Mouse (Mus musculus) olfactory bulb, adult 2 months (tissue): ENCODE data around the gene Ccdc12.

Experiments
- CTCF ChIP-seq: fragments of 200-500 bp; IDR thresholded peaks from 2 replicates; pipeline ENCODE4 v1.5.1; 2012; ENCODE audit warnings: low read depth, mild to moderate bottlenecking, low read length, moderate library complexity; ENCODE audit not compliant: insufficient read depth
- POLR2A ChIP-seq: fragments of 200-500 bp; IDR thresholded peaks from 2 replicates; pipeline ENCODE4 v1.6.1; 2012; ENCODE audit warnings: mild to moderate bottlenecking, low read depth, low read length, moderate library complexity; ENCODE audit not compliant: insufficient read depth

GRCm38 (mm10) chr9:110759265-110759664 is 103.0 kb downstream of the Ccdc12 start:
- TF ChIP-seq POLR2A (no peak), CTCF (no peak)
